ENCODE assay signal across 12 mouse cellular contexts in genomic region chr15:74009246-74009645, GRCm38 (mm10).
DNase-seq lines count a peak whose midpoint lies in the region.
"Had no signal": no experiment of that assay in that cellular context is flagged by ENCODE, and none has a peak within 500 bp of the region (broad histone marks: within the 10 kb centered on the region; RNA-seq: fewer than 3 reads in every experiment).

No protein-coding gene starts in this region.

- peak; percentile 89 to 91 for DNase-seq in cerebellum, postnatal 10 days
- no peak for DNase-seq in cerebellum, adult 9-11 months
- DNase-seq in heart, postnatal 4 days: peak; percentile 26
- DNase-seq in heart, adult 11 months: no peak
- peak; percentile 12 for DNase-seq in lung, postnatal 10 days
- no peak for DNase-seq in lung, postnatal 36 days
- DNase-seq in adrenal gland, postnatal 36 days: peak; percentile 39 to 70
- DNase-seq: gastrocnemius, postnatal 14 days; kidney, adult 18-20 months; lung, postnatal 4 days; retina, postnatal 1 day; thymus, postnatal 4 days had no signal

Comparison
In these comparisons a context has a peak if more than half of its experiments do, and no peak if none do; other contexts are left out.
1. DNase-seq: peak in cerebellum, postnatal 10 days (2 of 2), heart, postnatal 4 days (single experiment), lung, postnatal 10 days (single experiment) and adrenal gland, postnatal 36 days (2 of 2); none in cerebellum, adult 9-11 months (single experiment), heart, adult 11 months (single experiment) and lung, postnatal 36 days (single experiment).